Mouse (Mus musculus): ENCODE results near the gene Slc39a1.
"Not testable (repeated sequence)": the region's sequence is repeated elsewhere in the genome, so short reads cannot be mapped to it uniquely, and the experiment has no call there.

The Slc39a1 gene

DNA sequence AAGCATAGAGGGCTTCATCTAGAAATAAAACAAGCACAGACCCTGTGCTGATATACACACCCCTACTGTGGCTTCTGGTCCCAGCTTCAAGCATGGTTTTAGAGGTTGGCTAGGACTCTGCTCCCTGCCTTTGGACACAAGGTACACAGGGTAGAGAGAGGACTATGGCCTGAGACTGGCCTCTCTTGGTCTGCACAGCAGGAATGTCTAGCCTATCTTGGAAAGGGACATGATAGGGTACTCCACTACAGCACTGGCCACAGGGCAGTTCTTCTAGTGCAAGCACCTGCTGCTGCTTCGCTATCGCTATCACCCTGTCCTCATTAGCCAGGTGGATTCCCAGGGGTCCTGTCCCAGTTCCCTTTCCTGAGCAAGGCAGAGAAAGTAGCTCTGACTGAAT, 6.7 kb upstream of the Slc39a1 start:
- in situ Hi-C loops (cut with MboI, MseI): no loop called here

- in situ Hi-C loops (cut with MboI, MseI): no loop called here
Observed at GRCm38 (mm10) chr3:90241669-90242358, 6.2 kb upstream of the Slc39a1 start.

DNA sequence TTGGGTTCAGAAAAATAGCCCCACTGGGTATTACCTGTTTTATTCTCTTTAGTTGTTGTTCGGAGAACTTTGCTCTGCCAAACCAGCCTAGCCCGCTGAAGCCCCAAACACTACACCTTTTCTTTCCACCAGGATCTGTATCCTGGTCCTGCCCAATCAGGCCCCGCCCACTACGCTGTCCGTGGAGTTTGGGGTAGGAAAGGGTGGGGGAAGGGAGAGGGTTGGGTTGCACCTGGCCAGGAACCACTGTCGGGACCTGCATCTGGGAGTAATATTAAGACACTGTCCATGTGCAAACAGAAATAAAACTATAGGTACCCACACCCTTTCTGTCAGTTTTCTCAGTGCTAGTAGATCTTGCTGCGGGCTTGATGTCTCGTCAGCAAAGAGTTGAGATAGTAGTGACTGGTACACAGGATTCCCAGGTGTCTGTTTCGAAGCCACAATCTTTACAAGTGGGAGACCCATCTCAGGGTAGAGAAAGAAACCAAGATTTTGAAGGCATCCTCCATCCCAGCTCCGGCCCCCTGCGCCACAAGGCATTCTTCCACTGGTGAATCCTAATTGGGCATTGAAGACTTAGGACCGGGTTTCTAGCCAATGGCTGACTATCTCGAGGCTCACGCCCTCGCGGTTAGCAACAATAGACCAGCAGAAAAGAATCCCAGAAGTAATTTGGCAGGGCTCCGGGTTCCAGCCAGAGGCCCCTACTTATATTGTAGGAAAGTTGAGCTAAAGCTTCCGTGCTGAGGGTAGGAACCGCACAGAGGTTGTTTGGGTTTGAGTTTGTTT, 4.8 kb upstream of the Slc39a1 start, which contains the start of gene Creb3l4:
Gene Creb3l4 (minus strand): TSS at position 529 of the 792 bp plus-strand sequence.
- in situ Hi-C loops (cut with MboI, MseI): no loop called here

GRCm38 (mm10) chr3:90245406-90245805, 2.6 kb upstream of the Slc39a1 start:
- in situ Hi-C loops (cut with MboI, MseI): no loop called here

DNA sequence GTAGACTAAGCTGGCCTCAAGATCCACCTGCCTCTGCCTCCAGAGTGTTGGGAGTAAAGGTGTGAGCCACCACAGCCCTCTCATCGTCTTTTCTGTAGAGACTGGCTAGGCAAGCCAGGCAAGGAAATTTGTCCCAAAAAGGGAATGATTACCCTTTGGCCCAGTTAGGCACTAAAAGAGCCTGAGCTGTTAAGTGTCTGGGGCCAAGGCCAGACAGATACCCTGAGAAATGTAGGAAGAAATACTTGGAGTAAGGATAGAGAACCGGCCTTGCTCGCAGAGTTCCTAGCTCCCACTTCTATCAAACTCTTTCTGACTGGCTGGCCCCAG, 377 bp upstream of the Slc39a1 start:
- in situ Hi-C loops (cut with MboI, MseI): no loop called here

DNA sequence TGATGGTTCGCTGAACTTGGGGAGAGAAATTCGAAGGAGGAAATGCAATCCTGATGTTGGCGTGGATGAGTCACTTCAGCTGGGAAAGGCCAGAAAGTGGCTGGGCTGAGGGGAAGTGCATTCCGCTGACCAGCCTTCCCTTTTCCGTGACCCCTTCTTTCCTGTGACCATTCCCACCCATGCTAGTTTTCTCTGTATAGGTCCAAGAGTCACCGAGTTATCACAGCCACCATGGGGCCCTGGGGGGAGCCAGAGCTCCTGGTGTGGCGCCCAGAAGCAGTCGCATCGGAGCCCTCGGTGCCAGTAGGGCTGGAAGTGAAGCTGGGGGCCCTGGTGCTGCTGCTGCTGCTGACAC, 751 bp downstream of the Slc39a1 start:
- in situ Hi-C loops (cut with MboI, MseI): no loop called here

DNA sequence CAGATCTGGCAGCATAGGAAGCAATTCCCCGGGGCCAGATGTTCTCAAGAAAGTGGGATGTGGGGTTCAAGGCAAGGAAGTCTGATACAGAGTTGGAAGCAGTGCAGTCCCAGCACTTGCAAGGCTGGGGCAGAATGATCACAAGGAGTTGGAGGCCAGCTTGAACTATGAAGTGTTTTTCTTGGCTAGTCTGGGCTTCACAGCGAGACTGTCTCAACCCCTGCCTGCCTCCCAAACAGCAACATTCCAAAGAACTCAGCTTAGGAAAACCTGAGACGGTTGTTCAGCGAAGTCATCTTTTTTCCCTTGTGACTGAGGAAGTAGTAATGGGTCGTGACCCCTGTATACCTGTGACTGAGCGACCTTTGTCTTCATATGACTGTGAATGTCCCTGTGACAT, 2.8 kb downstream of the Slc39a1 start:
- in situ Hi-C loops (cut with MboI, MseI): no loop called here

GRCm38 (mm10) chr3:90251731-90252226, 3.8 kb downstream of the Slc39a1 start:
- in situ Hi-C loops (cut with MboI, MseI): not testable (repeated sequence)

DNA sequence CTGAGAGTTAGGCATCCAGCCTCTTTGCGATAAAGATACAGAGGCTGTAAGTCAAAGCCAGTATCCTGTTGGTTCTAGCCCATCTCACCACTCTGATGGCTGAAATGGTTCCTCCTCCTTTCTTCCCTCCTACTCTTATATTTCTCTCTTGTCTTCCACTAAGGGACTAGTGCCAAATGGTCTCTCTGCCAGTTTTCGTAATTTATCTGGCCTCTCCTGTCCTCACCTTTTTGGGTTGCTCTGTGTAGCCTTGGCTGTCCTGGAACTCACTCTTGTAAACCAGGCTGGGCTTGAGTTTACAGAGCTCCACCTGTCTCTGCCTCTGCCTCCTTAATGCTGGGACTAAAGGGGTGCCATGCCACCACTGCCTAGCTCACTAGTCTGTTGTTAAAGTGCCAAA, 4.7 kb downstream of the Slc39a1 start:
- in situ Hi-C loops (cut with MboI, MseI): not testable (repeated sequence)

GRCm38 (mm10) chr3:90253174-90253573, 5.2 kb downstream of the Slc39a1 start:
- in situ Hi-C loops (cut with MboI, MseI): not testable (repeated sequence)

DNA sequence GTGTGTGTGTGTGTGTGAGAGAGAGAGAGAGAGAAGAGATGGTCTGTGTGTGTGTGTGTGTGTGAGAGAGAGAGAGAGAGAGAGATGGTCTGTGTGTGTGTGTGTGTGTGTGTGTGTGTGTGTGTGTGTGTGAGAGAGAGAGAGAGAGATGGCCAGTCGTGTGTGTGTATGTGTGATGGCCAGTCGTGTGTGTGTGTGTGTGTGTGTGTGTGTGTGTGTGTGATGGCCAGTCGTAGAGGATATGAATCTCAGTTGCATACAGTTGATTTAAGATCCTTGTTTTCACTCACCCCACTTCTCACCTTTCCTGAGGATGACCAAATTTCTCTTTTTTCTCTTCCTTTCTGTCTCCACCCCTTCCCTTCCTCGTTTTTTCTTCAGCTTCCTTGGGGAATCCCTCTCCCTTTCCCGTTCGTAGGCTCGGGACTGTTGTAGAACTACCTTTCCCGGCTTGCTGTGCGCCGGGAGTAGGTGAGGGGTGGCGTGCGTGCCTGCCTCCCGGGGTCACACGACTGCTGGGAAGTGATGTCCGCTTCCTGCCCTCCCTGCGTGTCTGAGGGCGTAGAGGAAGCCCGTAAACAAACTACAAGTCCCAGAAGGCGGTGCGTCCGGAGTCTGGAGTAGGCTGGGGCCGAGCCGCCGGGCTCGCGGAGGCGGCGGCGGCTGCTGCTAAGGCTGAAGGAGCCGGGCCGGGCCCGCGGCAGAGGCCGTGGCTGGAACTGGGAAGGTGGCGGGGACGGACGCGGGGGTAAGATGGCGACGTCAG, 5.9 kb downstream of the Slc39a1 start, which contains the start of gene Crtc2:
Gene Crtc2 (plus strand): TSS at position 511 of the 766 bp plus-strand sequence.
- in situ Hi-C loops (cut with MboI, MseI): no loop called here

- in situ Hi-C loops (cut with MboI, MseI): no loop called here
Observed at GRCm38 (mm10) chr3:90254419-90255193, 6.6 kb downstream of the Slc39a1 start.

- in situ Hi-C loops (cut with MboI, MseI): no loop called here
Observed at GRCm38 (mm10) chr3:90255194-90255565, 7.2 kb downstream of the Slc39a1 start.

DNA sequence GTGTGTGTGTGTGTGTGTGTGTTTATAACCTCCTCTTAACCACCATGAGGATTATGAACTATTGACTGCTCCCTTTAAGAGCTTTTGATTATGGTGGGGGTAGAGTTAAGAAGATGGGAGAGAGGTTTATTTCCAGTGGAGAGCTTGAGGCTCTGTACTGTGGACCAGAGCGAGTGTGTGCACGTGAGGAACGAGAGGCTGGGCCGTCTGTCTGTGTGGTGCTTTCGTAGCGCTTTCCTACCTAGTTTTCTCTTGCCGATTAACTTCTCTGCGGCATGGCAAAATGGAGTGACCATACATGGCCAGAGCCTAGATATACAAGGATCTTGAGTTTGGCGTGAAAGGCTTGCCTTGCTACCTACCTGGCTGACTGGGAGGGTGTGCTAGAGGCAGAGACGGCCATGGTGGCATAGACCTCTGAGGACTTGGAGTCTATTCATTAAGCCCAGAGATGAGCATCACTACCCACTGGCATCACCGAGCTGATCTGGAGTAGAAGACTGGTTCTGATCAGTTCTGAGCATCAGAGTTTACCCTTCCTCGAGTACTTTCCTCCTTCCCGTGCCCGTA, 7.9 kb downstream of the Slc39a1 start:
- in situ Hi-C loops (cut with MboI, MseI): no loop called here

DNA sequence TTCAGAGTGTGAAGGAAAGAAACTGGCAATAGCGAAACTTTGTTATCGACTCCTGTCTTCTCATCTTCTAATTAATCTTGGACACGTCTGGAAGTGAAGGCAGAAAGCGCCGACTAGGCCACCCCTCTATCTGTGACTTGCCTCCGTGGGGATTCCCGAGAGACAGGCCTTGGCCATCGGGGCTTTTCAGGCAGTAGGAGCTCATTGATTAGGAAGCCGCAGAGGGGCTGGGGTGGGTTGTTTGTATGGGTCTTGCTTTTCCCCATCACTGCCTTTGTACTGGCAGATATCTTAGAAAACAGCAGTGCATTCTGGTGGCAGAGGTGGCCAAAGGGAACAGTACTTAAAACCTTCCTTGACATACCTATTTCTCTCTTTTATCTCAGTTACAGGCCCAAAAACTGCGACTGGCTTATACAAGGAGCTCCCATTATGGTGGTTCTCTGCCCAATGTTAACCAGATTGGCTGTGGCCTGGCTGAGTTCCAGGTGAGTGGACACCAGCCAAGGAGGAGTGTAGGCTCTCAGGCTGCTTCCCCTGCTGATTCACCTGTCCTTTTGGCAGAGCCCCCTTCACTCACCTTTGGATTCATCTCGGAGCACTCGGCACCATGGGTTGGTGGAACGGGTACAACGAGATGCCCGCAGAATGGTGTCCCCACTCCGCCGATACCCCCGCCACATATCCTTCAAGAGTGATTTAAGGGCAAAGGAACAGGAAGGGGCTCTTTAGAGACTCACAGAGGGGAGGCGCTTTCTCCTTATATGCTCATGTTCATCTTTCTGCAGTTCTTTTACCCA, 9.0 kb downstream of the Slc39a1 start:
- in situ Hi-C loops (cut with MboI, MseI): no loop called here

- in situ Hi-C loops (cut with MboI, MseI): no loop called here
Observed at GRCm38 (mm10) chr3:90258521-90258920, 10.5 kb downstream of the Slc39a1 start.

GRCm38 (mm10) chr3:90263121-90263771, 15.3 kb downstream of the Slc39a1 start:
- in situ Hi-C loops (cut with MboI, MseI): no loop called here

DNA sequence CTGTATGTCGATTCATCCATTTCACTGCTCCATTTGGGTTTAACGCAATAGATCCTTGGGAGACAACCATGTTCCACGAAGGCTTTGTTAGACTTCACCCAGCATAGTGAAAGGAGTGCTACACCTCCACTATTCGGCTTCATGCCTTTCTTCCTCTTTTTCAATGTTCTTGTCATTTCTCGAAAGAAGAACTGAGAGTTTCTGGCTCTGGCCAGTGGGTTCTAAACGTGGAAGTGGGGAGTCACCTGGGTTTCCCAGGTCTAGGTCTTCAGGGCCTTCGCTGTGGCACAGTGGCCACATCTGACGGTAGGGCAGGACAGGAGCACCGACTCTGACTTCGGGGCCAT, 16.7 kb downstream of the Slc39a1 start:
- in situ Hi-C loops (cut with MboI, MseI): no loop called here

DNA sequence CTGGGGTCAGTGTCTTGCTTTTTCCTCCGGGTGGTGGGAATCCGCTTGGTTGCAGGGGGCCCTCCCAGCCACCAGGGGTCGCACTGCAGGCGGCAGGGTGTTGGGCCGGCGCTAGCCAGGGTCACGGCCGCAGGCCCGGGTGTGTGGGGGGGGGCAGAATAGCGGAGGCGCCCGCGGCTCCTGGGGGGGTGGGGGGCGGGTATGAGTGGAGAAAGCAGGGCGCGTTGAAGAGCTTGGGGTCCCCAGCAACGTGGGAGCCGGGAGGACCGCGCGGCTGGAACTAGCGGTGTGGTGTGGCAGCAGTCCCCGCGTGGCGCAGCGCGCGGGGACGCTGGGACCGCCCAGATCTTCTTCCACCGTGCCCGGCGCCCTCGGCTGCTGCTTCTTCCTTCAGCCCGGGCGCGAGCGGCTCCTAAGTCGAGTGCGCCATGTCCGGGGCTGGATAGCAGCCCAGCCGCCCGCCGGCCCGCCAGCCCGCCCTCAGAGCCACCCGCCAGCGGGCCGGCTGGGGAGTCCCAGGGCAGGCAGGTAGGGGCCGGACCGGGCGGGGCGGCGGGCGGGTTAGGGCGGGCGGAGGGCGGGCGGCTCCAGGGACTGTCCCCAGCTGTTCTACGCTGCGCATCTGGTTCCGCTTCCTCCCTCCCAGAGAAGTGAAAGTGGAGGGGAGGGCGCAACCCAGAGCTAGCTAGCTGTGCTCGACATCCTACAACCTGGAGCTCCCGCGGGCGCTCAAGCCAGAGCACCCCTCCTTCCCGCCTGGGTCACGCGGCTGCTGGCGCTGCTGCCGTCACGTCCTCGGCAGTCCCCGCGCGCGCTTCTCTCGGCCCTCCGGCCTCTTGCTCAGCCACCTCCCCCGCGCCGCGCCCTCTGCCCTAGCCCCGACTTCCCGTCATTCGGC, 17.3 kb downstream of the Slc39a1 start, which contains the start of gene Dennd4b:
Gene Dennd4b (plus strand): TSS at position 152 of the 898 bp plus-strand sequence.
- in situ Hi-C loops (cut with MboI, MseI): no loop called here

Measured in T-helper 17 cell (primary cell).